Mouse (Mus musculus) MEL (cell line): ENCODE results near the gene Upk3b. TPM values are rescaled to one million over a fixed set of nuclear protein-coding genes. Genes with fewer than 3 reads are reported as not detected.

ENCODE experiments used
- DNase-seq: peaks from one replicate; pipeline ENCODE4 v3.0.0; 2011; ENCODE audit warnings: low read depth, low spot score
- H3K27ac ChIP-seq: 2 replicates; pipeline ENCODE4 v1.5.1; 2012; ENCODE audit warnings: low read depth, mild to moderate bottlenecking, control low read depth, low read length, moderate library complexity; ENCODE audit not compliant: control insufficient read depth
- H3K27me3 ChIP-seq, 2 experiments: fragments of 150-350 bp in 1 of 2; sonication (generic) in 1 of 2; 2 replicates each; pipeline ENCODE4 v1.6.1; 2012; ENCODE audit warnings: low read length in 2 of 2, mild to moderate bottlenecking in 2 of 2, improper control_type of control experiment in 1 of 2, moderate library complexity in 1 of 2; ENCODE audit not compliant: insufficient read depth in 2 of 2, control insufficient read depth in 1 of 2
- H3K36me3 ChIP-seq, 2 experiments: 2 replicates each; pipeline ENCODE4 v1.6.1; 2012 to 2014; ENCODE audit warnings: low read length in 2 of 2, improper control_type of control experiment in 1 of 2, inconsistent platforms in 1 of 2, mild to moderate bottlenecking in 1 of 2; ENCODE audit not compliant: insufficient read depth in 2 of 2, control insufficient read depth in 1 of 2
- H3K4me1 ChIP-seq, 2 experiments: fragments of 150-350 bp in 1 of 2; sonication (generic) in 1 of 2; 2 replicates each; pipeline ENCODE4 v1.6.1; 2012; ENCODE audit warnings: low read length in 2 of 2, improper control_type of control experiment in 1 of 2, mild to moderate bottlenecking in 1 of 2; ENCODE audit not compliant: insufficient read depth in 2 of 2, control insufficient read depth in 1 of 2
- H3K4me3 ChIP-seq, 2 experiments: fragments of 150-350 bp in 1 of 2; sonication (generic) in 1 of 2; 2 replicates each; pipeline ENCODE4 v1.5.1; 2012; ENCODE audit warnings: low read depth in 2 of 2, low read length in 2 of 2, mild to moderate bottlenecking in 2 of 2, moderate library complexity in 2 of 2, control low read depth in 1 of 2, improper control_type of control experiment in 1 of 2; ENCODE audit not compliant: control insufficient read depth in 1 of 2, insufficient read depth in 1 of 2
- H3K79me2 ChIP-seq: 2 replicates; pipeline ENCODE4 v1.6.1; 2012; ENCODE audit warnings: mild to moderate bottlenecking, low read length, moderate library complexity; ENCODE audit not compliant: control insufficient read depth, poor library complexity, insufficient read depth
- H3K9ac ChIP-seq: 2 replicates; pipeline ENCODE4 v1.6.1; 2012; ENCODE audit warnings: low read depth, mild to moderate bottlenecking, control low read depth, low read length, moderate library complexity; ENCODE audit not compliant: control insufficient read depth, poor library complexity, severe bottlenecking
- H3K9me3 ChIP-seq: fragments of 150-350 bp; sonication (generic); replicated peaks from 2 replicates; pipeline ENCODE4 v1.6.1; 2012; ENCODE audit warnings: mild to moderate bottlenecking, low read length, improper control_type of control experiment, moderate library complexity; ENCODE audit not compliant: insufficient read depth
- BHLHE40 ChIP-seq: IDR thresholded peaks from 2 replicates; pipeline ENCODE4 v1.6.1; 2012; ENCODE audit warnings: low read depth, mild to moderate bottlenecking, inconsistent platforms, low read length, improper control_type of control experiment, borderline replicate concordance
- CHD1 ChIP-seq: IDR thresholded peaks from 2 replicates; pipeline ENCODE4 v1.6.1; 2012; ENCODE audit warnings: low read depth, mild to moderate bottlenecking, inconsistent platforms, low read length, improper control_type of control experiment
- EP300 ChIP-seq, 2 experiments: IDR thresholded peaks; 2 replicates each; pipeline ENCODE4 v1.6.1; 2011; ENCODE audit warnings: improper control_type of control experiment in 2 of 2, low read length in 2 of 2, low read depth in 1 of 2, mild to moderate bottlenecking in 1 of 2
- ETS1 ChIP-seq: IDR thresholded peaks from 2 replicates; pipeline ENCODE4 v1.6.1; 2012; ENCODE audit warnings: low read depth, mild to moderate bottlenecking, inconsistent platforms, low read length, improper control_type of control experiment, moderate library complexity
- GABPA ChIP-seq: IDR thresholded peaks from 2 replicates; pipeline ENCODE4 v1.6.1; 2012; ENCODE audit warnings: low read depth, mild to moderate bottlenecking, inconsistent platforms, low read length, improper control_type of control experiment, moderate library complexity
- GATA1 ChIP-seq: IDR thresholded peaks from 2 replicates; pipeline ENCODE4 v1.6.1; 2011; ENCODE audit warnings: low read depth, low read length, improper control_type of control experiment
- KAT2A ChIP-seq: conservative IDR thresholded peaks from 2 replicates; pipeline ENCODE4 v1.6.1; 2012; ENCODE audit warnings: low read depth, low read length, improper control_type of control experiment, inconsistent platforms
- MYB ChIP-seq: IDR thresholded peaks from 2 replicates; pipeline ENCODE4 v1.6.1; 2011; ENCODE audit warnings: mild to moderate bottlenecking, low read depth, low read length, improper control_type of control experiment
- NRF1 ChIP-seq: IDR thresholded peaks from 2 replicates; pipeline ENCODE4 v1.6.1; 2014; ENCODE audit warnings: low read depth, mild to moderate bottlenecking, inconsistent platforms, low read length, improper control_type of control experiment, moderate library complexity; ENCODE audit not compliant: poor library complexity, insufficient read depth, severe bottlenecking
- POLR2AphosphoS2 ChIP-seq: IDR thresholded peaks from 2 replicates; pipeline ENCODE4 v1.6.1; 2011; ENCODE audit warnings: low read length, improper control_type of control experiment
- RAD21 ChIP-seq: IDR thresholded peaks from 2 replicates; pipeline ENCODE4 v1.6.1; 2011; ENCODE audit warnings: mild to moderate bottlenecking, low read depth, low read length, improper control_type of control experiment
- SMC3 ChIP-seq: IDR thresholded peaks from 2 replicates; pipeline ENCODE4 v1.6.1; 2011; ENCODE audit warnings: low read depth, low read length, improper control_type of control experiment
- TAL1 ChIP-seq: IDR thresholded peaks from 2 replicates; pipeline ENCODE4 v1.6.1; 2012; ENCODE audit warnings: mild to moderate bottlenecking, inconsistent platforms, low read length, moderate library complexity, mixed read lengths
- TBP ChIP-seq: IDR thresholded peaks from 2 replicates; pipeline ENCODE4 v1.8.0; 2011; ENCODE audit warnings: low read depth, low read length, improper control_type of control experiment
- TCF12 ChIP-seq: IDR thresholded peaks from 2 replicates; pipeline ENCODE4 v1.6.1; 2014; ENCODE audit warnings: low read depth, mild to moderate bottlenecking, inconsistent platforms, low read length, improper control_type of control experiment, moderate library complexity
- UBTF ChIP-seq: IDR thresholded peaks from 2 replicates; pipeline ENCODE4 v1.6.1; 2012; ENCODE audit warnings: low read depth, mild to moderate bottlenecking, inconsistent platforms, low read length, improper control_type of control experiment, moderate library complexity, borderline replicate concordance; ENCODE audit not compliant: insufficient read depth
- ZC3H11A ChIP-seq: IDR thresholded peaks from 2 replicates; pipeline ENCODE4 v1.6.1; 2012; ENCODE audit warnings: low read depth, mild to moderate bottlenecking, inconsistent platforms, low read length, improper control_type of control experiment
- ZKSCAN1 ChIP-seq: IDR thresholded peaks from 2 replicates; pipeline ENCODE4 v1.6.1; 2012; ENCODE audit warnings: low read depth, mild to moderate bottlenecking, inconsistent platforms, low read length, improper control_type of control experiment, moderate library complexity
- ZNF384 ChIP-seq: IDR thresholded peaks from 2 replicates; pipeline ENCODE4 v1.6.1; 2012; ENCODE audit warnings: low read depth, mild to moderate bottlenecking, inconsistent platforms, low read length, improper control_type of control experiment
- polyA plus RNA-seq, 2 experiments: library from polyadenylated mRNA; stranded (reverse) in 1 of 2; unstranded in 1 of 2; fragments of >175 nt in 1 of 2; fragments of >200 nt in 1 of 2; gene quantifications; 2 replicates each; pipeline versions ENCODE4 v1.2.1 to v1.2.4; 2012; ENCODE audit warnings: low replicate concordance in 2 of 2, low read depth in 1 of 2; ENCODE audit not compliant: insufficient read length in 2 of 2, insufficient read depth in 1 of 2, missing spikeins in 1 of 2
- total RNA-seq: library from RNA; depleted of rRNA; stranded (reverse); fragments of 300-350 nt; gene quantifications from 2 replicates; pipeline ENCODE4 v1.2.3, GENCODE M21; 2012

Upk3b gene
- total and polyA plus RNA-seq, 3 experiments, result not detected

- no peak overlapping the region for H3K9ac ChIP-seq
- H3K27me3 ChIP-seq, result no peaks in the 10 kb centered on the region
- no peak overlapping the region for H3K27ac ChIP-seq
- DNase-seq, result no peak
- no peak for TF ChIP-seq RAD21
- no peak for TF ChIP-seq ZKSCAN1
- no peak for TF ChIP-seq ZNF384
- no peak for TF ChIP-seq TAL1
- TF ChIP-seq BHLHE40, result no peak
- TF ChIP-seq KAT2A, result no peak
- TF ChIP-seq GATA1, result no peak
- TF ChIP-seq ZC3H11A, result no peak
- no peak for TF ChIP-seq UBTF
- no peak for TF ChIP-seq NRF1
- TF ChIP-seq TBP, result no peak
- TF ChIP-seq POLR2AphosphoS2, result no peak
- no peak for TF ChIP-seq ETS1
- no peak for TF ChIP-seq SMC3
- no peak for TF ChIP-seq MYB
- no peak for TF ChIP-seq GABPA
- TF ChIP-seq, all 39 proteins: peak for 0
- no peak overlapping the region for H3K4me3 ChIP-seq
- H3K4me1 ChIP-seq, result peaks cover 5 to 14% of the 10 kb centered on the region in 2 experiments
- peaks cover 0 to 6% of the 10 kb centered on the region in 2 experiments; a peak in 2 of 4 replicates for H3K36me3 ChIP-seq
- no peaks in the 10 kb centered on the region for H3K9me3 ChIP-seq
- no peaks in the 10 kb centered on the region for H3K79me2 ChIP-seq
These were observed 35.2 kb downstream of the Upk3b start for GRCm38 (mm10) chr5:136073526-136073925.

- H3K9ac ChIP-seq, result no peak overlapping the region
- no peaks in the 10 kb centered on the region for H3K9me3 ChIP-seq
- H3K27ac ChIP-seq, result no peak overlapping the region
- DNase-seq, result peak; percentile 61
- no peaks in the 10 kb centered on the region for H3K27me3 ChIP-seq
- TF ChIP-seq CHD1 (no peak), TAL1 (peak; percentile 42; the same call in 1 of the 2 replicates), EP300 (IDR thresholded peaks at IDR 0.05; ENCODE audit: low read depth in 1 of 2, low read length in 2 of 2) (peak; percentile 6 to 61; a peak in 3 of 4 replicates), NRF1 (no peak), GATA1 (peak; percentile 61; the same call in 1 of the 2 replicates), TCF12 (0 out of 2 replicates have a peak, but pooled peaks have one; percentile 32)
- H3K36me3 ChIP-seq, result peaks cover 0 to 6% of the 10 kb centered on the region in 2 experiments; a peak in 2 of 4 replicates
- no peaks in the 10 kb centered on the region for H3K79me2 ChIP-seq
- no peak overlapping the region for H3K4me3 ChIP-seq
- peaks cover 5 to 15% of the 10 kb centered on the region in 2 experiments for H3K4me1 ChIP-seq
These were observed 36.8 kb downstream of the Upk3b start for GRCm38 (mm10) chr5:136075076-136075475.
